Mouse (Mus musculus): ENCODE results near the gene Cntnap1. TPM values are rescaled to one million over a fixed set of nuclear protein-coding genes. Genes with fewer than 3 reads are reported as not detected.
A peak's percentile ranks its signal among the peaks of the same experiment; 100 is the strongest.

Gene Cntnap1
- total RNA-seq, 2 experiments from 2014 or later, result 1.5 to 1.7 TPM

- intact Hi-C loops (cut with DNase I), result loop anchor here (5.0 kb wide), 1 partner anchor 290 kb away; no protein-coding TSS in a partner anchor
- DNase-seq, result no peak
Observed at GRCm38 (mm10) chr11:101181961-101182360, 11.6 kb downstream of the Cntnap1 start.

GRCm38 (mm10) chr11:101182771-101183517 lies 12.6 kb downstream of the Cntnap1 start:
- no peak for DNase-seq
- intact Hi-C loops (cut with DNase I), result loop anchor here (5.0 kb wide), 1 partner anchor 291 kb away; no protein-coding TSS in a partner anchor

- intact Hi-C loops (cut with DNase I), result loop anchor here (5.0 kb wide), 1 partner anchor 293 kb away; no protein-coding TSS in a partner anchor
- no peak for DNase-seq
Observed at GRCm38 (mm10) chr11:101184984-101185383, 14.7 kb downstream of the Cntnap1 start.

- no peak for DNase-seq
- intact Hi-C loops (cut with DNase I), result no loop called here
Observed at GRCm38 (mm10) chr11:101185441-101185840, 15.1 kb downstream of the Cntnap1 start.

- intact Hi-C loops (cut with DNase I), result no loop called here
- no peak for DNase-seq
Observed at GRCm38 (mm10) chr11:101186526-101187247, 16.4 kb downstream of the Cntnap1 start.

- intact Hi-C loops (cut with DNase I), result no loop called here
- no peak for DNase-seq
Observed at GRCm38 (mm10) chr11:101187541-101187940, 17.2 kb downstream of the Cntnap1 start.

GRCm38 (mm10) chr11:101188166-101188805 lies 18.0 kb downstream of the Cntnap1 start:
- intact Hi-C loops (cut with DNase I), result no loop called here
- DNase-seq, result no peak

GRCm38 (mm10) chr11:101189495-101190180 lies 19.3 kb downstream of the Cntnap1 start:
- intact Hi-C loops (cut with DNase I), result no loop called here

GRCm38 (mm10) chr11:101190181-101190912 lies 20.0 kb downstream of the Cntnap1 start:
- DNase-seq, result no peak
- intact Hi-C loops (cut with DNase I), result no loop called here

More at GRCm38 (mm10) chr11:101189495-101190180, 19.3 kb downstream of the Cntnap1 start:
- peak; percentile 63 to 68 for DNase-seq

- intact Hi-C loops (cut with DNase I), result no loop called here
- DNase-seq, result no peak
Observed at GRCm38 (mm10) chr11:101190913-101191907, 20.9 kb downstream of the Cntnap1 start.

- intact Hi-C loops (cut with DNase I), result no loop called here
- DNase-seq, result no peak
Observed at GRCm38 (mm10) chr11:101191919-101192470, 21.7 kb downstream of the Cntnap1 start.

- no peak for DNase-seq
- intact Hi-C loops (cut with DNase I), result no loop called here
Observed at GRCm38 (mm10) chr11:101192646-101193045, 22.3 kb downstream of the Cntnap1 start.

- intact Hi-C loops (cut with DNase I), result no loop called here
- no peak for DNase-seq
Observed at GRCm38 (mm10) chr11:101193076-101193475, 22.8 kb downstream of the Cntnap1 start.

- no peak for DNase-seq
- intact Hi-C loops (cut with DNase I), result no loop called here
Observed at GRCm38 (mm10) chr11:101194137-101194536, 23.8 kb downstream of the Cntnap1 start.

GRCm38 (mm10) chr11:101194643-101195042 lies 24.3 kb downstream of the Cntnap1 start:
- DNase-seq, result no peak
- intact Hi-C loops (cut with DNase I), result no loop called here

GRCm38 (mm10) chr11:101195101-101195500 lies 24.8 kb downstream of the Cntnap1 start:
- intact Hi-C loops (cut with DNase I), result no loop called here
- DNase-seq, result no peak

GRCm38 (mm10) chr11:101195571-101195970 lies 25.2 kb downstream of the Cntnap1 start:
- intact Hi-C loops (cut with DNase I), result no loop called here
- no peak for DNase-seq

- intact Hi-C loops (cut with DNase I), result no loop called here
- no peak for DNase-seq
Observed at GRCm38 (mm10) chr11:101196175-101196574, 25.9 kb downstream of the Cntnap1 start.

Measured in heart, postnatal 36 days (tissue).